Mouse (Mus musculus) retina, embryonic 14.5 days (tissue): ENCODE measurements around the gene Dennd1a.

Experiments
- DNase-seq: peaks from one replicate; pipeline ENCODE4 v3.0.0-alpha.2; 2015; ENCODE audit warnings: low spot score

Dennd1a gene

DNA sequence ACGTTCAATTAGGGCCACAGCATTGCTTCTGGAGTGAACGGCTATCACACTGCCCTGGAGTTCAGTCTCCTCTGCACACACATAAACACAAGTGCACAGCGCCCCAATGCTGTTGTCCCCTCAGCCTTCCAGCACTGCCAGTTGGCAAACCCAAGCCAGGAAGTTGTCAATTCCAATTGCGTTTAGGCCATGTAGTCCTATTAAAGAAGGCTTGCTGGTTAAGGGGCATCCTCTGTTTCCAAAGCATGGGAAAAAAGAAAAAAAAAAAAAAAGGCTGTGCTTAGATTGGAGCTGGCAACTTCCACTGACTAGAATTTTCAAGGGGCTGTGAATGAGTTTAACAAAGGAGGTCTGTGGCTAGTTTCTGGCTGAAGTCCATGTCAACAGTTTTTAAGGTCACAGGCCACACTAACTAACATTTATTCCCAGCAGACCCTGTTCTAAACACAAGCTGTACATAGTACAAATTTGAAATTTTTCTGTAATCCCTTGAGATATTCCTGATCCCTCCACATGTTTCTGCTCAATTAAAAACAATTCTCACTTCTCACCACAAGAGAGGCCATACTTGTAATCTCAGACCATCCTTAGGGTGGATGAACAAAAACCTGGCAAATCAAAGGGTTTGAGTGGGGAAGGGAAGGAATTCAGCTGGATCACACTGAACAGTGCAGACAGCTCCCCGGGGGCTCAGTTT, 175.4 kb downstream of the Dennd1a start:
- peak; percentile 77 for DNase-seq

DNA sequence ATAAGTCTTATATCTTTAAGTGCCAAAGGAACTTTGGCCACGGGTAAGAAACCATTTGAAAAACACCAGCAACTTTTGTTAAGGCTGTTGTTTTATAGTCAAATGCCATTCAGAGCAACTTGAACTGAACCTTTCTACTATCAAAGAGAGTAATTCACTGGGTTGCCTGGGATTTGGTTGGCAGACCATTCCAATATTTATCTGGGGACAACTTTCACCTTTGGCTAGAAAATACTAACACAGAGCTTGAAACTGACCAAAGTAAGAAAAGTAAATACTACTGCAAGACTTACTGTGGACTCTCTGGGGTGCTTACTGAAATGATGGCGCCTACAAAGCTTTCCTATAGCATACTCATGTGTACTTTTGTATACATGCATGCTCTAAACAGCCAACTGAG, 178.6 kb downstream of the Dennd1a start:
- DNase-seq: no peak

DNA sequence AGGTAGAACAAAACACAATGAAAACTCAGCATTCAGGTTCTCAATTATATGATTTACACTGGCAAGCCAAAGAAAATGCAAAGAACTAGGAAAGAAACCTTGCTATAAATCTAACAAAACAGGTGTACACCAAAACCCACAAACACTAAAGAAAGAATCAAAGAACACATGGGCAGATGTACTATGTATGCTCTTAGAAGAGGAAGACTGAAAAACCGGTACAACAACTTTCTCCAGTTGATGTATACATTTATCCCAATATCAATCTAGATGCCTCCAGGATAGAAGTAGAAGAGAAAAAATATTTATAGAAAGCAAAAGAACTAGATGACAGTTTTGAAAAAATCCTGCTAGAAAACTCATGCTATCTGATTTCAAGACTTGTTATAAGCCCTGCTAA, 184.5 kb downstream of the Dennd1a start:
- DNase-seq: no peak

DNA sequence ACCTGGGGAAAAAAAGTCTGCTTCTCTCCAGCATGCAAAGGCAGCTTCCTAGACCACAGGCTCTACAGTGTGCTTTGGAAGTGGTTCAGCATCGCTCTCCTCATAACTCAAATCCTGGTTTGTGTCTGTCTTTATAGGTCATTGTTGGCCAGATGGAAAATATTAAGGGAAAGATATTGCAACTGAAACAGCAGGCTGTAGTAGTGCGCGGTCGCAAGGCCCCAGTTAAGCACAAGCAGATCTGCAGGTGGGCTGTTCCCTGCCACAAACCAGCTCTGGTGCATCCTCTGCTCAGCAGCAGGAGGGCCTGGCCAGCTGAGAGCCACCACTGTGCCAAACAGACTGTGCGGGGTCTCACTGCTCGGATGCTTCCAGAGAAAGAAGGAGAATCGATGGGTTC, 186.9 kb downstream of the Dennd1a start:
- DNase-seq: no peak

DNA sequence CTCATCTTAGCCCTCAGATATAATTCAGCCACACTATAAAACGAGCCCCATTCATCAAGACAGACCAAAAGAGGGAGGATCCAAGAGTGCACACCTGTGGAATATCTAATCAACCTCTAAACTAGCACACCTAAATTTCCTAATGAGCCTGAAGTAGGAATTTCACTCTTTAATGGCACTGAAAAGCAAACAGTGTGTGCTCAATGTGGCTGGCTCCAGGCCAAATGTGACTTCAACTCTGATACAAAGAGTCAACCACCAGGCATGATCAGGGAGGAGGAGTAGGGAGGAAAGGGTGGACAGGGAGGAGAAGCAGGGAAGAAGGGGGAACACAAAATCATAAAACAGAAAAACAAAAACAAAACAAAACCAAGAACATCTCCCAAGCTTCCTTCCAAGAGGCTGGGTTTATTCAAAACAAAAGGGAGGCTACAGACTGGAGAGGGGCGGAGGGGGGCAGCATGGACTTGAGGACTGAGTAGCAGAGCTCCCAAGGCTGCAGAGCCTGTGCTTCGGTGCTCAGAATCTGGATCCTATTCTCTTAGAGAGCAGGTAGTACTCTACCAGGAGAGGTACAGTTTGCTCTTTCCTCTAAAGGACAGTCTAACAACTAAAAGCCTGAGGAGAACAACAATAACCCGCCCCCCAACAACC, 187.9 kb downstream of the Dennd1a start:
- DNase-seq: no peak

DNA sequence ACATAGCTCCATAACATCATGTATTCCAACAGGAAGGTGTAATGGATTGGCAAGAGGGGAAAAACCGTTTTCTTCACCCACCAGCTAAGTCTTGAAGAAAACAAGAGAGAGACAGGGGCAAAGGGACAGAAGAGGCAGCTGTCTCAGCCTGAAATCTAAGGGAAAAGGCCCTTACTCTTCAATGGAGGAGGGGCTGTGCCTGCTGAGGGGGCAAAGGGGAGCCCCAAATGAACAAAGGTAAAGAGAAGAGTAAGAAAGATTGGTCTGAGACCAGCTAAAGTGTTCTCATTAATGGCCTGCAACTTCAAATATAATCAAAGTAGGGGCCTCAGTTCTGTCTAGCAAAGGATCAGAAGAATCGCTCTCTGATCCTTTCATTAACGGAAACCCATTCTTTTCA, 189.7 kb downstream of the Dennd1a start:
- peak; percentile 40 for DNase-seq

DNA sequence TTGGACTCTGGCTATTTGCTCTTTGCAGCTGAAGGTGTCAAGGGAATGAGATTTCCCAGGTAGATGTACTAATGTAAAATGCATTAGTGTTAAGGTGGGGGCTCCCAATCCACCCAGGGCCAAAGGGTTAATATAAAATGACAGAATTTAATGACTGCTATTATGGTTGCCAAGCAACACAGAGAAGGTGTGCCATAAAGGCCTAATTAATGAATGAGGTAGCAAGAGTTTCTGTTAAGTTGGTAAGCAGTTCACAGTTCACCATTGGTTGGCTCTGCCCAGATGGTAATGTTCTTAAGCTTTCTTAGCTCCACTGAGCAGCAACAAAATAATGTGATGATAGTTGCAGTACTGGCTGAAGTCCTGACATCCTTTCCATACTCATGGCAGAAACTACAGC, 190.9 kb downstream of the Dennd1a start:
- no peak for DNase-seq

DNA sequence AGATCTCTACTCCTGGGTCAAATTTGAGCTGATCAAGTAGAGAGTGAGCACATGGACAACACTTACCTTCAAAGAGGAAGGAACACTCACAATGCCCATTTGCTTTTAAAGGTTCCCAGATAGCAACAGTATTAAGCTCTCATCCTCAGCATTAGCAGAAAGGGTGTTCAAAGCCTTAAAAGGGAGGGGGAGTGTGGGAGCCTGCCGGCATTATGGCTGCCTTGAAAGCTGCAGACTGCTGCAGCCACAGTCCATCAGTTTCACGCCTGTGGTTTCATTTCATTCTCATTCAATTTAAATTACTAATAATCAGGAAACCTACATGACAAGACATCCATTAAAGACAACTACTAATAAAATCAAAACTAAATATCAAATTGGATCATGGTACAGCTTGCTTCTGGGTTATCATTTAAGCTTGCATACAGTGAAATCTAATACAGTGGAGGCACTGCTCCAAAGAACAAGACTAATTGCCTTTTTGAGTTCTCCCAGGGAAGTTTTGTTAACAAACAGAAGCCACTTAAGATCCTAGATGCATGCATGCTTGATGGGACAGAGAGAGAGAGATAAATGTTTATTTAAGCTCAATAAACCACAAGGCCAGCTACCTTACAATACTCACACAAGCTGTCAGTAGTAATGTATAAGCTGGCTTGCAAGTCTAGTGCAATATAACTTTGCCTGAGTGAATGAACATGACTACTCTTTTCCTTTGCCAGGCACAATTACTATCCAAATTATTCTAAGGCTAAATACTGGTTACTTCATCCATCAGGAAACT, 192.6 kb downstream of the Dennd1a start:
- DNase-seq: no peak

DNA sequence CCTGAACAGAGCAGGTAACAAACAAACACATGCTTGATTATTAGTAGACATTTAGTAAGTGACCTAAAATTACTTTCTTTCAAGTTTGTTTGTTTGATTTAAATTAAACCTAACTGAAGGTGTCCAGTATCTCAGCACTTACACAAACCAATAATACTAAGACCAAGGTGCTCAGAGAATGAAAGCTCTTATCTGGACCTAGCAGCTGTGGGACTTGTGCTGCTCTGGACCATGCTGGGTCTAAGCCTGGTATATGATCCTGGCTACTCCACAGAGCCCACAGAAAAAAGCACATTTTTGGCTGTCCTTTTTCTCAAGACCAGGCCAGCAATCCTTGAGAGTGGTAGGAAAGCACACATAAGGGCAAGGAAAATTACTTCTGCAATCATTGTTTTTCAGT, 193.2 kb downstream of the Dennd1a start:
- no peak for DNase-seq

DNA sequence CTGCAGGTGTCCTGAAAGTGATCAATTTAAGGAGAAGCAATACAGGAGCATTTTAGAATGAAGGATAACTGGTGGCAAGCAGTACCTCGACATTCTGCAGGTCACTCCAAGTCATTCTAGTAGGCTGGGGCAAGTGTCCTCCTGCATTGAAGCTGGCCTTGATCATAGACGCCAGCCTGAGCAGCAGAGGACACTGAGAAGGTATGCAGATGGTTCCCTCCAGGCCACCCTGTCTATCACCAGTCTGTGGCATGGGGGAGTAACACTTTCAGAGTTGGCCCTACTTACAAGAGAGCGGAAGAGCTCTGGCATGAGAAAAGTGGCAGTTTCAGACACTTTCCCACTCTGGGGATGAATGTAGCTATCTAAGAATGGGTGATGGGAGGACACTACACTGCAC, 193.9 kb downstream of the Dennd1a start:
- no peak for DNase-seq

DNA sequence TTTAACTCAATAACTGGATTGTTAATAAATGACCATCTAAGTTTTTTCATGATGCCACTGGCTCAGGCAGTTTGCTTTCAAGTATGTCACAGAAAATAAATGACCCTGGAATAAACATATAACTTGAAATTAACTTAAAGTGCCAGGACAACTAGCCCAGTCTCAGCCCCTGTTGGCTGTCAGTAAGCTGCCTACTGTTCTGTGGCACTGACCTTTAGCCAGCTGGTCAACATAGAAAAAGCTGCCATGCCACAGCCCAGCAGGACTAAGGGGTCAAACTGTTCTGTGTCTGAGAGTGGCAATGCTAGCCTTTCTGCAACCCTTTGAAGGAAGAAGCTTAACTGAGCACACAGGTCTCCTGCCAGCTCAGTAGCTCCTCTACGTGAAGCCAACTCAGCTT, 198.8 kb downstream of the Dennd1a start:
- no peak for DNase-seq

DNA sequence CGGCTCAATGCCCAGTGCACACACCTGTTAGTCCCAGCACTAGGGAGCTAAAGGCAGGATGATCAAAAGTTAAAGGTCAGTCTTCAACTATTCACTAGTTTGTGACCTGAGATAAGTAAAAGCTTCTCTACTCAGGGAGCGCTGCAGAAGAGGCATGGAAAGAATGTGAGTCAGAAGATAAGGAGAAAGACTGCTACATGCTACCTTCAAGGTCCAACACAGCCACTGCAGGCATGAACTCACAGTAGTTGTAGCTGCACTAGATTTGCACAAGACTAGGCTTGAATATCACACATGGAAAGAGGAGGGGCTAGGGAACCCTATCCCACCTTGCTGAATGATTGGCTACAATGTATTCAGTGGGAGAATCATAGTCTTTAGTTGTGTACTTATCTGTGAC, 202.1 kb downstream of the Dennd1a start:
- DNase-seq: no peak

DNA sequence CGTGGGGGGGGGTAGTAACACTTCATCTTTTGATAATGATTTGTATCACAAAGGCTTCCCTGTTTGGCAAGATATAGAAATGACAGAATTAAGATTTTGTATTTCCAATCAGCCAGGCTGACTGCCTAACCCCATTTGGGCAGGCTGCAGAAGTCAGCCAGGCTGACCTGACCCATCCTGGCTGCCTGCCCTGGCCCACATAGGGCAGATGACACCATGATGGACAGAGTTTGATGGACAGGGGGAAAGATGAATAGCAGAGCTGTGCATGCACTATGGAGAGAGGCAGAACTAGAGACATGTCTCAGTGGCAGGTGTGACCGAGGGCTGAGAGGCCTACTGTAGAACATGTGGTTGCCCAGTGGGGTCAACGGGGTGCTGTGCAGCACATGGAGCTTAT, 203.9 kb downstream of the Dennd1a start:
- DNase-seq: no peak

DNA sequence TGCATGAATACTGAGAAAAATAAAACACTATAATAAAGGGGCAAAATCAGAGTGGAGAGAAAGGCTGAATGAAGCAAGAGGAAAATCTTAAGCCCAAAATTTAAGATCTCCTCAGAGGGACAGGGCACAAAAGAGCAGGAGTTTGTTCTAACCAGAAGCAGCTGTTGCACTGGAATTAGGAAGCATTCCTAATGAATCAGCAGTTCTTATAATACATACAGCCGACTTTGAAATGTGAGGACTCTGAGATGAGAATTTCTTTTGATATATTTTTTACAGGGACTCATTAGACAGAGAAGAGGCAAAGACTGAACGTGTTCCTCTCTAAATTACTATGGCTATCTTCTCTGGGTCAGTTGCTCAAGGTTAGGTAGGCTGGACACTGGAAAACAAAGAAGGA, 212.7 kb downstream of the Dennd1a start:
- no peak for DNase-seq

DNA sequence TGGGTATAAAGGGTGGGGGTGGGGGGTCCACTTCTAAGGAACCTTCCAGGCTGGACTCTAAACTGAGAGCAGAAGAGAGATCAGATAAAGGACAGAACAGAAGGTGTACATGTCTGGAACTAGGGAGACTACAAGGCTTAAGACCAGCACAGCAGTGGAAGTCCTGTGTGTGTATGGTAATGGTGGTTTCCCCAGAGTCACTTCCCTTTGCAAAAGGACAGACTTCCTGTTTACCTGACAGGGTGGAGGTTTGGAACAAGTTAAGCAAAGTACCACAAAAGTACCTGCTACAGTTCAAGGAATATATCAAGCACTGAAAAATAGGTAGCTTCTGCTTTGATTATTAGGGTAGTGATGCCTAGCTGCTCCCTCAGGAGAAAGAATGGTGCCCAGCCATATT, 215.1 kb downstream of the Dennd1a start:
- DNase-seq: no peak

DNA sequence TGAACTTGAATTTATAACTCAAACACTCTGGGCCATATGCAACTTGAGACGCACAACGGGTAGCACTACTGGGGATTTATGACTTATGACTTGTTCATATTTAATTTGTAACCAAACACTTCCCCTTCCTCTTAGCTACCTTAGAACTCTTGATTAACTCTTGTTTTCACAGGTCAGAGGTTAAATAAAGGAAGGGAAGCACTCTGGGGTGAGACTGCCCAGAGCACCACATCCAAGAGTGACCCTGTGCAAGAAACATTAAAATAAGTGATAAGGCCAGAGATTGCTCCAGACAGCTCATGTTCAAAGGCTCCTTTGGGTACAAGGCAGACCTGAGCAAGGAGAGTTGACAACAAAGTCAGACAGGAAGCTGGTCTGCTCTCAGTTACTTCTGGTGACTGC, 219.0 kb downstream of the Dennd1a start:
- no peak for DNase-seq

DNA sequence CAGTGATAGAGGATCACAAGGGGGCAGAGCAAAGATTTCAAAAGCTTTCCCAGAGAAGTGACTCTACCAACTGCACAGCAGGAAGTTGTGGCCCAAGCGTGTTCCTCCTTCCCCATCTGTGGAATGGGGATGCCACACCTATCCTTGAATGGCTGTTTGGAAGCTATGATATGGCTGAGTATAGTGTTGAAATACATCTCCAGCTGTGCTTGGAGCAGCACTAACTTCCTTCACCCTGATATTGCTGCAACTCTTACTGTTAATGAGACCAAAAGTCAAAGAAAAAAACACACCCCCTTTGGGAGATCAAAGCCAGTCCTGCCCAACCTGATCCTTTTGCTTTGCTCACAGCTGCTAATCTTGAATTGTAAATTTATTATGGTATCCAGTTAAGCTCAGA, 221.3 kb downstream of the Dennd1a start:
- no peak for DNase-seq

DNA sequence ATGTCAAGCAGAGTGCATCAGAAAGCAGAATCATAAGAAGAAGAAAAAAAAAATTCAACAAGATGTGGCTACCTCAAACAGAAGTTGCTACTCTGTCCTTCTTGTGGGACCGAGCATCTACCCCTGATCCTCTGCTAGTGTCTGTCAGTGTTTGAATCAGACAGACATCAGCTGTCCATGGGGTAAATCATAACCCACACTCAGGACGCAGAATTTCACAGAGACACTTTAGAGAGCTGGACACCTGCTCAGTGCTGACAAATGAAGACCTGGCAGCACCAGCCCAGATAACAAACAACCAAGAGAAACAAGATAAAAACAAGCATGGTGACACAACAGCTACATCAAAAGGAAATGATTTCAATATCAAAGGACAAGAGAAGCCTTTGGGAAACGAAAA, 222.9 kb downstream of the Dennd1a start:
- no peak for DNase-seq

DNA sequence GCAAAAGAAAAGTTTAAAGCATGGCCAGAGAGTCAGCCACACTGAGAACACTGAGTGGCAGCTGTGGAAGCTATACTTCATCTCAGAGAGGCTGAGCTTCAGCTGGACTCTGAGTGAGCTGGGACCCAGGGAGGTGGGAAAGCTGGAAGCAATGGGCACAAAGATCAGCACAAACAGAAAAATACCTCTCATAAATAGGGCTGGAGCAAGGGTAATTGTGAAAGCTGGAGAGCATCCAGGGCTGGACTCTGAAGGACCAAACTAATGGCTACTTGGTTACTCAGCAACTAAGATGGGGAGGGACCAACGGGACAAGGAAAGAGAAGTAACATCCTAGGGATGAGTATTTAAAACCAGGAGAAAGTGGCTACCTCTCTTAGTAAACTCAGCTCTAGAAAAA, 225.0 kb downstream of the Dennd1a start:
- no peak for DNase-seq

DNA sequence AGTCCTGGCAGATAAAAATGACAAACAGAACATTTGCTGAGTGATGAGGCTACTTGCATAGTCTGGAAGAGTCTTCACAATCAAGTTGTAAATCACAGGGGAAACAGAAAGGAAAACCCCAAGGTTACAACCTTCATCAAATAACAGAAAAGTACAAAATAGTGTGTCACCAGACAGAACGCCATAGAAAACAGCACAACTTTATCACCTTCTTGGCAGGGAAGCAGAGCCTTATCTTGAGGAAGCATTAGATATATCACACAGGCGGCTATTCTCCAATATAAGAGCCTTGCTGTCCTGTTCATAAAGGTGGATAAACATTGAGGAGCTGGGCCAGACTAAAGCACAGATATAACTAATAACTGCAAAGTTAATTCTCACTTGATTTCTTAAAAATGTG, 225.7 kb downstream of the Dennd1a start:
- DNase-seq: no peak

DNA sequence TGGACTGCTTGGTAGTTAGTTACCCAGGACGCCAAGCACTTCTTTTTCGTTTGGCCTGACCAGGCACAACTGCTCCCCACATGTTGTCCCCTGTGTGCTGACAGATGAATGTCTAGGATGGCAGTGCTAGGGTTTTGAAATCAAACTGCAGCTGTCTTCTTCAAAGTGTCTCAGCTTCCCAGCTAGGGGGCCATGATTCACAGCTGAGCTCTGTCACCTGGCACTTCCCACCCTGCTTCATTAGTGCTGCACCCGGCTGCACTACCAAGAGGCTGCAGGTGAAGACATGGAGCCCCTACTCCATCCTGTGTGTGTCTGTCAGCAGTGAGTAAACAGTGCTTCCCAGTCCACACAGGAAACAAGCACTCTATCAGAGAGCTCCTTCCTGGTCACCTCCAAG, 234.8 kb downstream of the Dennd1a start:
- no peak for DNase-seq

DNA sequence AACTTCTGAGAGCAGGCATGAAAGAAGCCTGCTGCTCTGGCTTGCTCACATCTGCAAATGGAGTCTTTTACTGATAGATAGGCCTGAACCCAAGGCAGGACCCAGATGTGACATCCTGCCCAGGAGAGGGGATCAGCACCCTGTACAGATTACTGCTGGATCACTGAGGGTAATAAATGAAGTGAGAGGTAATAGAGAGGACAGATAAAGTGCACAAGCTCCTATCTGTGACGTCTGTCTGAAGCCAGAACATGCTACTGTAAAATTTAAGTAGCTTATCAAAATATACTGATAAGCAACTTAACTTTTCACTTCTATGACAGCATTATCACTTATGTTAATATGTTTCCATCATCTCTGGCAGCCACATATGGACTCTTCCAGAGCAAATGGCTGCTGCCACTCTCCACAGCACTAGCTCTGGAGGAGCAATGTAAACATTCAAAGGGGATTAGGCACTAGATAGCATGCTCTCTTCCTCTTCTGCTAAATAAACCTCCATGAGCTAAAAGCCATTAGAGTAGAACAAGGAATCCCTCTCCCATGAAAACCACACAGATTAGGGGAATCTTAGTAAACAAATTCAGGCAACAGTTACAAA, 235.6 kb downstream of the Dennd1a start:
- no peak for DNase-seq

DNA sequence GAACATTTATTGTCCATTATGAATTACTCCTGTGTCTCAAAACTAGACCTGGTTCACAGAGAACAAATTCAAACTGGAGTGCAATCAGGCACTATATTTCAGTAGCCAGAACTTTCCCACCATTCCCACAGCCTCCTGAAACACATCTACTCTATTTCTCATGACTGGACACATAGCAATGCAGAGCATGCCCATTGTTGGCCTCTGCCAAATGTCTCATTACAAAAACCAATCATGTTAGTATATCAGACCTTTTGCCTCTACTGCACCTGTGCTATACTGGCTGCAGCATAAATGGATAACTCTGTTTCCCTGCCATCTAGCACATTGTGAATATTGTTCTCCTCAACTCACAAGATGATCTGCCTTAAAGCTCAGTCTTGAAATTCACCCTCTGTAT, 238.2 kb downstream of the Dennd1a start:
- no peak for DNase-seq
